Mouse (Mus musculus) embryo, embryonic 11 days (tissue): ENCODE data around the gene Vps33a.

Experiments used
- DNase-seq: peaks from one replicate; pipeline ENCODE4 v3.0.0-alpha.2; 2015

Vps33a gene

GRCm38 (mm10) chr5:123572357-123573186 is at the start of gene Vps33a:
Vps33a (minus strand) TSS chr5:123573038.
- DNase-seq: peak; percentile 100

GRCm38 (mm10) chr5:123622421-123622820 is 49.6 kb upstream of the Vps33a start:
- DNase-seq: peak; percentile 29

- DNase-seq: peak; percentile 25
Observed at GRCm38 (mm10) chr5:123618558-123618957, 45.7 kb upstream of the Vps33a start.

GRCm38 (mm10) chr5:123614246-123614645 is 41.4 kb upstream of the Vps33a start:
- no peak for DNase-seq

- DNase-seq: peak; percentile 82
Observed at GRCm38 (mm10) chr5:123609843-123610242, 37.0 kb upstream of the Vps33a start.

- DNase-seq: no peak
Observed at GRCm38 (mm10) chr5:123609416-123609815, 36.6 kb upstream of the Vps33a start.

GRCm38 (mm10) chr5:123607211-123607669 is 34.4 kb upstream of the Vps33a start:
- DNase-seq: no peak

- peak; percentile 23 for DNase-seq
Observed at GRCm38 (mm10) chr5:123603496-123603895, 30.7 kb upstream of the Vps33a start.

- DNase-seq: no peak
Observed at GRCm38 (mm10) chr5:123602174-123602573, 29.3 kb upstream of the Vps33a start.

- DNase-seq: peak; percentile 7
Observed at GRCm38 (mm10) chr5:123599319-123599718, 26.5 kb upstream of the Vps33a start.

GRCm38 (mm10) chr5:123593622-123594280 is 20.9 kb upstream of the Vps33a start:
- no peak for DNase-seq

GRCm38 (mm10) chr5:123580043-123580442 is 7.2 kb upstream of the Vps33a start:
- DNase-seq: no peak

- no peak for DNase-seq
Observed at GRCm38 (mm10) chr5:123576696-123577095, 3.9 kb upstream of the Vps33a start.

GRCm38 (mm10) chr5:123573362-123573761 is 524 bp upstream of the Vps33a start:
- no peak for DNase-seq

- DNase-seq: no peak
Observed at GRCm38 (mm10) chr5:123561128-123561527, 11.7 kb downstream of the Vps33a start.

- DNase-seq: no peak
Observed at GRCm38 (mm10) chr5:123559588-123559987, 13.2 kb downstream of the Vps33a start.

GRCm38 (mm10) chr5:123556451-123556850 is 16.4 kb downstream of the Vps33a start:
- DNase-seq: no peak

GRCm38 (mm10) chr5:123555693-123556092 is 17.1 kb downstream of the Vps33a start:
- no peak for DNase-seq

GRCm38 (mm10) chr5:123533801-123534200 is 39.0 kb downstream of the Vps33a start:
- DNase-seq: no peak

GRCm38 (mm10) chr5:123530056-123530455 is 42.8 kb downstream of the Vps33a start:
- no peak for DNase-seq

GRCm38 (mm10) chr5:123528641-123529040 is 44.2 kb downstream of the Vps33a start:
- no peak for DNase-seq

- DNase-seq: no peak
Observed at GRCm38 (mm10) chr5:123525916-123526495, 46.8 kb downstream of the Vps33a start.

- no peak for DNase-seq
Observed at GRCm38 (mm10) chr5:123525281-123525680, 47.6 kb downstream of the Vps33a start, which contains the start of gene Gm49027. Gm49027 (minus strand) TSS chr5:123525488.

GRCm38 (mm10) chr5:123524393-123524750 is 48.5 kb downstream of the Vps33a start:
- peak; percentile 89 for DNase-seq
